Mouse (Mus musculus): Measurements from ENCODE around the gene Ncbp3. TPM values are rescaled to one million over a fixed set of nuclear protein-coding genes. Genes with fewer than 3 reads are reported as not detected.

Ncbp3 gene
- polyA plus RNA-seq, 1 experiment from 2014 or later = 13.8 TPM

Other genes starting within 250 kb of the Ncbp3 start
- gene Atp2a3, start 86.6 kb upstream of the Ncbp3 start, polyA plus RNA-seq (2014; fragmentation: Nextera tagmentation; extraction: Ambion mirVana) = 0.67 and 0.97 TPM in 2 replicates
- 1.3 and 2.0 TPM in 2 replicates for gene P2rx1, start 48.7 kb upstream of the Ncbp3 start, polyA plus RNA-seq (2014; fragmentation: Nextera tagmentation; extraction: Ambion mirVana)
- 2.7 and 3.0 TPM in 2 replicates for gene Camkk1, start 28.8 kb upstream of the Ncbp3 start, polyA plus RNA-seq (2014; fragmentation: Nextera tagmentation; extraction: Ambion mirVana)
- gene Itgae, start 42.8 kb downstream of the Ncbp3 start, polyA plus RNA-seq (2014; fragmentation: Nextera tagmentation; extraction: Ambion mirVana) = 0.51 and 0.54 TPM in 2 replicates
- gene Haspin, start 90.5 kb downstream of the Ncbp3 start, polyA plus RNA-seq (2014; fragmentation: Nextera tagmentation; extraction: Ambion mirVana) = 19.5 and 19.9 TPM in 2 replicates
- 0.08 TPM in 1 of 2 replicates, not detected in the other for gene P2rx5, start 112.6 kb downstream of the Ncbp3 start, polyA plus RNA-seq (2014; fragmentation: Nextera tagmentation; extraction: Ambion mirVana)
- 95.2 and 111 TPM in 2 replicates for gene Emc6, start 129.3 kb downstream of the Ncbp3 start, polyA plus RNA-seq (2014; fragmentation: Nextera tagmentation; extraction: Ambion mirVana)
- 220 and 222 TPM in 2 replicates for gene Tax1bp3, start 129.3 kb downstream of the Ncbp3 start, polyA plus RNA-seq (2014; fragmentation: Nextera tagmentation; extraction: Ambion mirVana)
- 23.6 and 25.5 TPM in 2 replicates for gene Ctns, start 151.3 kb downstream of the Ncbp3 start, polyA plus RNA-seq (2014; fragmentation: Nextera tagmentation; extraction: Ambion mirVana)
- gene Shpk, start 151.7 kb downstream of the Ncbp3 start, polyA plus RNA-seq (2014; fragmentation: Nextera tagmentation; extraction: Ambion mirVana) = 0.74 and 1.0 TPM in 2 replicates
- 0.09 TPM in 2 replicates for gene Trpv1, start 186.5 kb downstream of the Ncbp3 start, polyA plus RNA-seq (2014; fragmentation: Nextera tagmentation; extraction: Ambion mirVana)
- gene Trpv3, start 219.6 kb downstream of the Ncbp3 start, polyA plus RNA-seq (2014; fragmentation: Nextera tagmentation; extraction: Ambion mirVana) = 0.08 TPM in 1 of 2 replicates, not detected in the other

Measured in limb, embryonic 11.5 days (tissue).